Mouse (Mus musculus) kidney, adult 2 months (tissue): ENCODE results near the gene Prcc. TPM values are rescaled to one million over a fixed set of nuclear protein-coding genes. Genes with fewer than 3 reads are reported as not detected.
A peak's percentile ranks its signal among the peaks of the same experiment; 100 is the strongest.

Experiments
- DNase-seq: peaks from one replicate; pipeline ENCODE4 v3.0.0; 2021
- H3K27ac ChIP-seq: fragments of 200-500 bp; 2 replicates; pipeline ENCODE4 v1.5.1; 2012; ENCODE audit warnings: low read depth, low read length, control low read depth, inconsistent platforms; ENCODE audit not compliant: insufficient read depth
- H3K27me3 ChIP-seq: fragments of 200-500 bp; replicated peaks from 2 replicates; pipeline ENCODE4 v1.6.1; 2012; ENCODE audit warnings: mild to moderate bottlenecking, moderate library complexity, low read length, inconsistent platforms; ENCODE audit not compliant: control insufficient read depth, insufficient read depth
- H3K36me3 ChIP-seq: fragments of 200-500 bp; 2 replicates; pipeline ENCODE4 v1.6.1; 2012; ENCODE audit warnings: mild to moderate bottlenecking, moderate library complexity, low read length, inconsistent platforms; ENCODE audit not compliant: control insufficient read depth, insufficient read depth
- H3K4me1 ChIP-seq: fragments of 200-500 bp; 2 replicates; pipeline ENCODE4 v1.6.1; 2011; ENCODE audit warnings: low read length; ENCODE audit not compliant: control insufficient read depth, insufficient read depth
- H3K4me3 ChIP-seq: fragments of 200-500 bp; 2 replicates; pipeline ENCODE4 v1.5.1; 2011; ENCODE audit warnings: mild to moderate bottlenecking, low read depth, low read length, control low read depth; ENCODE audit not compliant: insufficient read depth
- CTCF ChIP-seq: fragments of 200-500 bp; conservative IDR thresholded peaks from 2 replicates; pipeline ENCODE4 v1.5.1; 2011; ENCODE audit warnings: low read depth, mild to moderate bottlenecking, control low read depth, low read length, moderate library complexity, mixed read lengths; ENCODE audit not compliant: insufficient read depth, insufficient read length
- POLR2A ChIP-seq: fragments of 200-500 bp; IDR thresholded peaks from one replicate; pipeline ENCODE4 v1.6.1; 2011; ENCODE audit warnings: low read depth, low read length, control low read depth
- WGBS: fragments of 180-500 bp; shearing (Covaris S2); methylation state at CpG from one replicate; pipeline ENCODE4 v1.1.7; 2018; 5-methylcytosine and 5-hydroxymethylcytosine counted together
- polyA plus RNA-seq: library from polyadenylated mRNA; depleted of rRNA; stranded (reverse); fragments of >200 nt; gene quantifications from 2 replicates; pipeline ENCODE4 v1.2.3, GENCODE M21; 2012

The Prcc gene
- polyA plus RNA-seq, 1 experiment, result 36.3 TPM

GRCm38 (mm10) chr3:87910573-87911141, 25.2 kb upstream of the Prcc start:
- no peaks in the 10 kb centered on the region for H3K27me3 ChIP-seq
- TF ChIP-seq POLR2A (no peak), CTCF (no peak)
- 3% methylated on average over 12 of the region's 12 CpGs for WGBS
- peak; percentile 94 for DNase-seq
- H3K4me1 ChIP-seq, result peaks cover 28% of the 10 kb centered on the region
- H3K27ac ChIP-seq, result peak overlapping the region; percentile 99
- peaks cover 3% of the 10 kb centered on the region; the same call in 1 of the 2 replicates for H3K36me3 ChIP-seq
- peak overlapping the region; percentile 76 for H3K4me3 ChIP-seq

- Histone ChIP-seq H3K27ac (peak overlapping the region; percentile 71), H3K4me3 (peak overlapping the region; percentile 76), H3K36me3 (peaks cover 3% of the 10 kb centered on the region; the same call in 1 of the 2 replicates), H3K27me3 (no peaks in the 10 kb centered on the region), H3K4me1 (peaks cover 28% of the 10 kb centered on the region)
- DNase-seq, result no peak
- WGBS, result 6% methylated on average over 4 of the region's 4 CpGs
- TF ChIP-seq POLR2A (no peak), CTCF (no peak)
Observed at GRCm38 (mm10) chr3:87909874-87910273, 24.5 kb upstream of the Prcc start.

- peaks cover 28% of the 10 kb centered on the region for H3K4me1 ChIP-seq
- WGBS, result 89% methylated on average over 2 of the region's 2 CpGs
- H3K27ac ChIP-seq, result peak overlapping the region; percentile 71
- H3K4me3 ChIP-seq, result no peak overlapping the region
- DNase-seq, result no peak
- H3K36me3 ChIP-seq, result peaks cover 3% of the 10 kb centered on the region; the same call in 1 of the 2 replicates
- TF ChIP-seq POLR2A, result no peak
- no peak for TF ChIP-seq CTCF
- H3K27me3 ChIP-seq, result no peaks in the 10 kb centered on the region
Observed at GRCm38 (mm10) chr3:87909381-87909780, 24.0 kb upstream of the Prcc start.

- 0% methylated on average over 1 of the region's 1 CpGs for WGBS
- Histone ChIP-seq H3K4me3 (peak overlapping the region; percentile 67), H3K27me3 (no peaks in the 10 kb centered on the region), H3K36me3 (no peaks in the 10 kb centered on the region), H3K27ac (peak overlapping the region; percentile 94), H3K4me1 (peaks cover 28% of the 10 kb centered on the region)
- DNase-seq, result peak; percentile 70
- TF ChIP-seq POLR2A, result no peak
- no peak for TF ChIP-seq CTCF
Observed at GRCm38 (mm10) chr3:87907906-87908305, 22.5 kb upstream of the Prcc start.

- no peak for TF ChIP-seq CTCF
- no peak for TF ChIP-seq POLR2A
- peaks cover 28% of the 10 kb centered on the region for H3K4me1 ChIP-seq
- peak overlapping the region; percentile 67 for H3K4me3 ChIP-seq
- no peaks in the 10 kb centered on the region for H3K27me3 ChIP-seq
- WGBS, result under 1% methylated on average over 27 of the region's 27 CpGs
- H3K27ac ChIP-seq, result peak overlapping the region; percentile 94
- DNase-seq, result peak; percentile 60
- no peaks in the 10 kb centered on the region for H3K36me3 ChIP-seq
Observed at GRCm38 (mm10) chr3:87906981-87907857, 21.8 kb upstream of the Prcc start.

GRCm38 (mm10) chr3:87906601-87906980, 21.2 kb upstream of the Prcc start:
- Histone ChIP-seq H3K4me1 (peaks cover 28% of the 10 kb centered on the region), H3K36me3 (no peaks in the 10 kb centered on the region), H3K27ac (peak overlapping the region; percentile 94), H3K4me3 (peak overlapping the region; percentile 67), H3K27me3 (no peaks in the 10 kb centered on the region)
- DNase-seq, result peak; percentile 71
- TF ChIP-seq CTCF, result no peak
- TF ChIP-seq POLR2A, result no peak
- under 1% methylated on average over 47 of the region's 47 CpGs for whole genome bisulfite sequencing

GRCm38 (mm10) chr3:87905880-87906485, 20.6 kb upstream of the Prcc start, which contains the start of gene Hdgf:
Gene Hdgf, plus strand, starts transcription at chr3:87906321.
- Histone ChIP-seq H3K36me3 (no peaks in the 10 kb centered on the region), H3K27me3 (no peaks in the 10 kb centered on the region), H3K4me1 (peaks cover 25% of the 10 kb centered on the region), H3K4me3 (peak within 1 kb of the TSS; percentile 67), H3K27ac (peak within 1 kb of the TSS; percentile 94)
- TF ChIP-seq CTCF, result no peak
- peak; percentile 21 for TF ChIP-seq POLR2A
- peak; percentile 97 for DNase-seq
- under 1% methylated on average over 56 of the region's 57 CpGs for WGBS
